Mouse (Mus musculus) ovary, postnatal 36 days (tissue): ENCODE measurements at regions not wholly inside any gene's neighbourhood (a gene's known extent, or its start where the extent isn't known, plus 50 kb on each side); places are given as distances from the start of the nearest gene placed in this dataset.

Experiments used
- DNase-seq: peaks from one replicate; pipeline ENCODE4 v3.0.0; 2022; ENCODE audit warnings: low spot score, mixed read lengths

DNA sequence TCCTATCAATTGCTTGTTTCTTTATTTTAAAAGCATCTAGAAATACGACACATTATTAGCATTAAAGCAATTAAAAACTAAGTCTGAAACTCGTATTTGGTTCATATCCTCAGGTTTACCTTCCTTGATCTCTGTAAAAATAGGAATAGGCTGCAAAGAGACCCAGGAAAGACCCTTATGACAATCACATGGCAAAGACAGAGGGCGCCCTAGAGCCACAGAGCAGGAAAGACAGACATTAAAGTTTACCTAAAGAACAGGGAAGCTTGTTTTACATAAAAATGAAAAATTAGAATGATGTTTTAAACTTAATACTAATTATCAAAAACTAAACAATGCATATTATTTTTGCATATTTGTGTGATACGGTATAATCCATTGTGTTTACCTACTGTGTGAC, 153.2 kb downstream of the Usp25 start:
- peak; percentile 22 for DNase-seq

DNA sequence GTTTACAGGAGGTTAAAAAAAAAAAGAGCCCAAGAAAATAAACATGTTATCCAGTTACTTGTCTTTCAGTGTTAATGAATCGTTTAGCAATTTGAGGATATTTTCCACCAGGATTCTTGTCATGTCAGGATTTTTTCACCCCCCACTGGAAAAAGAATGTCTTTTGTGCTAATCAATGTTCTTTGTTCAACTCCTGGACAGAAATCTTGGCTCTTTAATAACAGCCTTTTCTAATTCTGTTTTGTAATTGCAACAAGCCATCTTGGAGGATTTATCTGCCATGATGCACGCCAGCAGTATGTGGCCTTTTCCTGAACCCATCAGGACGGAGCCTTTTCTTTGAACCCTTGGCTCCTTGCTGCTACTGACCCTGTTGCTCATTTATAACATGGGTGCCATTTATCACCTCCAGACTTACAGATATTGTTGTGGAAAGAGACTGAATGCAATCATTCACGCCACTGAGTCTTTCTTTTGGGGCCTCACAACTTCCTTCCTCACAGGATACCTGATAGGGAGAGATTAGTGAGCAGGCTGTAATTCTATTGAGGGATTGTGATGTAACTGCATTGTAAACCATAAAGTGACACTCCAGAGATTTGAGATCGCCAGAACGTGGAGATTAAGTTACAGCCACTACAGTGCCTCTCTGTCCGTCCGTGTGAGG, 159.7 kb downstream of the Usp25 start:
- DNase-seq = no peak

DNA sequence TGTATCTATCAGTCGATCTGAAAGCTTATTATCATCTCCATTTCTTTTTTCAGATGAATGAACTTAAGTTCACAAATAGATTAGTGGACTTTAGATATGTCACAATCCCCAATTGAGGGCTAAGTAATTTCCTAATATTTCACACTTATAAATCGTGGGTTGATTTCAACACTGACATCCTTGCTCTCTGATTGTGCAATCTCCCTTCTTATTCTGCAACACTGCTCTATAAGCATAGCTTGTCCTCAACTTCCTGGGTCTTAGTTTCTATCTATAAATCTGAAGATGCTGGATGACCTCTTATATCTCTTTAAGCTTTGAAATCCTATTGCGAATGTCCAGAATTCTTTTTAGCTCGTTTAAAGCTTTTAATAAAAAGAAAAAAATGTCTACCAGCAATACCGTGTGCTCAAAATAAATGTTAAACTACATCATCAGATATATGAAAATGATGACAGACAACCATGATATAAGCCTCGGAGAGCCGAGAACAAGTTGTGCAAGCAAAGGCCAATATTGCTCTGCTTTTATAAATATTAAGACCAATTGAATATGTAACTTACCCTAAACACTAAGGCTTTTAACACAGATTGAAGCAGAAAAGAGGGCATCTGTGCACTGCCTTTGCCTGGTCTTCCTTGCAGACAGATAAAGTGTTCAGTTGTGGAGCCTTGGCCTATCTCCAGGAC, 161.4 kb downstream of the Usp25 start:
- no peak for DNase-seq

- no peak for DNase-seq
Measured at GRCm38 (mm10) chr16:77180990-77181389, 167.5 kb downstream of the Usp25 start.
